Mouse (Mus musculus) C2C12 (cell line): ENCODE data around the gene Pdlim3.

ENCODE experiments used
- CEBPB ChIP-seq: IDR thresholded peaks from one replicate; pipeline ENCODE4 v1.6.1; 2011; ENCODE audit warnings: low read depth, mild to moderate bottlenecking, control low read depth, moderate library complexity
- CTCF ChIP-seq: IDR thresholded peaks from one replicate; pipeline ENCODE4 v1.5.1; 2011; ENCODE audit not compliant: control insufficient read depth, insufficient read depth, insufficient read length
- FOSL1 ChIP-seq: IDR thresholded peaks from one replicate; pipeline ENCODE4 v1.8.0; 2011; ENCODE audit warnings: mild to moderate bottlenecking, low read length; ENCODE audit not compliant: poor library complexity, insufficient read depth, severe bottlenecking
- MAX ChIP-seq: IDR thresholded peaks from one replicate; pipeline ENCODE4 v1.6.1; 2011; ENCODE audit warnings: mild to moderate bottlenecking, control low read depth
- MYOD1 ChIP-seq: IDR thresholded peaks from one replicate; pipeline ENCODE4 v1.6.1; 2011; ENCODE audit warnings: low read depth; ENCODE audit not compliant: control insufficient read depth, insufficient read length
- MYOG ChIP-seq: IDR thresholded peaks from one replicate; pipeline ENCODE4 v1.6.1; 2011; ENCODE audit not compliant: control insufficient read depth, insufficient read length; ENCODE audit errors: extremely low read depth
- USF1 ChIP-seq: IDR thresholded peaks from one replicate; pipeline ENCODE4 v1.6.1; 2011; ENCODE audit warnings: low read depth, mild to moderate bottlenecking, control low read depth, moderate library complexity

- no peak for TF ChIP-seq CTCF
- no peak for TF ChIP-seq MYOG
- TF ChIP-seq MYOD1 = no peak
- no peak for TF ChIP-seq MAX
- no peak for TF ChIP-seq FOSL1
- no peak for TF ChIP-seq USF1
- no peak for TF ChIP-seq CEBPB
Measured at GRCm38 (mm10) chr8:45844911-45845481, 40.3 kb upstream of the Pdlim3 start.
